Mouse (Mus musculus) hindbrain, embryonic 15.5 days (tissue): ENCODE data around the gene Tiam1. TPM values are rescaled to one million over a fixed set of nuclear protein-coding genes. Genes with fewer than 3 reads are reported as not detected.

ENCODE experiments used
- ATAC-seq: fragments of 200-750 bp; cut with Nextera tagmentation; 2 replicates; pipeline ENCODE4 v1.8.0; 2017; ENCODE audit warnings: low read depth, moderate number of reproducible peaks, moderate TSS enrichment; ENCODE audit not compliant: low FRiP score
- H3K27ac ChIP-seq: fragments of 300-500 bp; sonication (generic); replicated peaks from 2 replicates; pipeline ENCODE4 v1.5.1; 2015; ENCODE audit warnings: mild to moderate bottlenecking, inconsistent platforms
- H3K27me3 ChIP-seq: fragments of 300-500 bp; sonication (generic); 2 replicates; pipeline ENCODE4 v1.6.1; 2015; ENCODE audit warnings: control low read depth, inconsistent platforms
- H3K36me3 ChIP-seq: fragments of 300-500 bp; sonication (generic); 2 replicates; pipeline ENCODE4 v1.6.1; 2015; ENCODE audit warnings: control low read depth, inconsistent platforms
- H3K4me1 ChIP-seq: fragments of 300-500 bp; sonication (generic); replicated peaks from 2 replicates; pipeline ENCODE4 v1.6.1; 2015; ENCODE audit warnings: control low read depth, inconsistent platforms
- H3K4me2 ChIP-seq: fragments of 300-500 bp; sonication (generic); 2 replicates; pipeline ENCODE4 v1.6.1; 2015; ENCODE audit warnings: moderate library complexity, mild to moderate bottlenecking, inconsistent platforms
- H3K4me3 ChIP-seq: fragments of 300-500 bp; sonication (generic); 2 replicates; pipeline ENCODE4 v1.5.1; 2015; ENCODE audit warnings: mild to moderate bottlenecking, inconsistent platforms
- H3K9ac ChIP-seq: fragments of 300-500 bp; sonication (generic); 2 replicates; pipeline ENCODE4 v1.6.1; 2015; ENCODE audit warnings: inconsistent platforms
- H3K9me3 ChIP-seq: fragments of 300-500 bp; sonication (generic); 2 replicates; pipeline ENCODE4 v1.6.1; 2016; ENCODE audit warnings: control low read depth, inconsistent platforms
- WGBS: fragments of 180-500 bp; shearing (Covaris S2); methylation state at CpG from one replicate; pipeline ENCODE4 v1.1.7; 2015; 5-methylcytosine and 5-hydroxymethylcytosine counted together
- polyA plus RNA-seq: library from polyadenylated mRNA; unstranded; fragments of >200 nt; fragmentation: Nextera tagmentation; extraction: Ambion mirVana; gene quantifications from 2 replicates; pipeline ENCODE4 v1.2.1, GENCODE M21; 2015

Gene Tiam1
- polyA plus RNA-seq, 1 experiment from 2014 or later: 23.8 TPM

DNA sequence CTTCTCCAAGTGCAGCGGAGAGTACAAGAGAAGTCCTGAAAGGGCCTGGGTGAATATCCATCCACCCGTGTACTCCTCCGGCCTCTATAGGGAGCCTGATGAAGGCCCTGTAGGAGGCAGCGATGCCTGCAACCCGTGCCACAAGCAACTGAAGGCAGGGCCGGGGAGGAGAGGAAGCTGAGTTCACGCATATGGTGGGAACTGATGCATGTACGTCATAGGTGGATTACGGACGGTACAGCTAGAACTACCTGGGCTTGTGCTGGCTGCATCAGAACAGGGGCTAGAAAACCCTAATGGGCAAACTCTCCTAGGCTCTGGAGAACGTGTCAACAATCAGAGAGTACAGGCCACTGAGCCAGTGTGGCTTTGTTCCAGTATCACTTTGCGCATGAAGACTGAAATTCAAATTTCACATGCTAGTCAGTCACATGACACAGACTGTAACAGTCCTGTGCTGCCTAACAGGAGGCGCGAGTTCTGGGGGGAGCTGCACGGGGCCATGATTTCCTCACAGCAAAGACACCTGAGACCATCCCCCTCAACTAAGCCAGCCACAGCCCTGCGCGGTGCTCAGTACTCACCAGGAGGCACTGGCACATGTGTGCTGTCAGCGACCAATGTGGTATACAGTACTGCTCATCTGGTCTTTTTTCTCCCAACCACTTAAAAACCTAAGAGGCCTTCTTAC, 156.8 kb downstream of the Tiam1 start:
- WGBS: 62% methylated on average over 18 of the region's 18 CpGs
- ATAC-seq: peak; percentile 43; the same call in 1 of the 2 replicates
- Histone ChIP-seq H3K9ac (no peak overlapping the region), H3K36me3 (no peaks in the 10 kb centered on the region), H3K4me2 (no peak overlapping the region), H3K4me1 (peaks cover 10% of the 10 kb centered on the region), H3K27ac (no peak overlapping the region; the same call in 1 of the 2 replicates), H3K9me3 (no peaks in the 10 kb centered on the region), H3K27me3 (no peaks in the 10 kb centered on the region), H3K4me3 (no peak overlapping the region)

DNA sequence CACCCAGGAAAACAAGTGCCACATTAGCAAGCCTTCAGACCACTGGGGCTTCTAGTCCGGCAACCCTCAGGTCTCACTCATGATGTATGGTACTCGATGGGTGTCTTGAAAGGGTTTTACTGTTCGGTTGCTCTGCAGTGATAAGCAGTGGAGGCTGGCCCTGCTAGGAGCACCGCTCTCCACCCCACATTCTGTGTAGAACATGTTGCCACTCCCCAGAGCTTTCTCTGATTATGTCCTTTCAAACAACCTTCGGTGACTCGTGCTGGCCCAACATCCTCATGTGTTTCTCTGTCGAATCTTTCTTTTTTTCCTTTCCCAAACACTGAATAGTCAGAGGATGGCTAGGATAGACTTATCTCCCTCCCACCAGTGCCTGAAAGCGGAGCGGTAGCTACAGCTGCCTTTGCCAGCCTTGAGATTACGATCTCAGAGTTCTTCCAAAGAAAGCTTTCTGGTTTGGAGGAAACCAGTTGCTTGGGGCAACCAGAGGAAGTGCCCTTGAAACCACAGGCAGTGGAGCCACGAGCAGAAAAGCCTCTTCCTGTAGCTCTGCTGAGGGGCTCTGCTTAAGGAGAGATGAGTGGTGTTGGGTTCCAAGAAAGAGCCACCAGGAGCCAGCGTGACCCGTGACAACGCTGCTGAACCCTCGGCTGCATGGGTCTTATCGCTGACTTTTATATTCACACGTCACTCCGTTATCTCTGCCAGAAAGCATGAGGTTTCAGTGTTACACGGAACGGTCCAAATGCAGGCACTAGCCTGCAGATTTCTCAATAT, 157.7 kb downstream of the Tiam1 start:
- H3K4me2 ChIP-seq: no peak overlapping the region
- H3K4me3 ChIP-seq: no peak overlapping the region
- 75% methylated on average over 20 of the region's 20 CpGs for WGBS
- no peaks in the 10 kb centered on the region for H3K27me3 ChIP-seq
- no peak for ATAC-seq
- no peaks in the 10 kb centered on the region for H3K36me3 ChIP-seq
- H3K9me3 ChIP-seq: no peaks in the 10 kb centered on the region
- H3K9ac ChIP-seq: no peak overlapping the region
- peaks cover 10% of the 10 kb centered on the region for H3K4me1 ChIP-seq
- no peak overlapping the region; the same call in 1 of the 2 replicates for H3K27ac ChIP-seq

DNA sequence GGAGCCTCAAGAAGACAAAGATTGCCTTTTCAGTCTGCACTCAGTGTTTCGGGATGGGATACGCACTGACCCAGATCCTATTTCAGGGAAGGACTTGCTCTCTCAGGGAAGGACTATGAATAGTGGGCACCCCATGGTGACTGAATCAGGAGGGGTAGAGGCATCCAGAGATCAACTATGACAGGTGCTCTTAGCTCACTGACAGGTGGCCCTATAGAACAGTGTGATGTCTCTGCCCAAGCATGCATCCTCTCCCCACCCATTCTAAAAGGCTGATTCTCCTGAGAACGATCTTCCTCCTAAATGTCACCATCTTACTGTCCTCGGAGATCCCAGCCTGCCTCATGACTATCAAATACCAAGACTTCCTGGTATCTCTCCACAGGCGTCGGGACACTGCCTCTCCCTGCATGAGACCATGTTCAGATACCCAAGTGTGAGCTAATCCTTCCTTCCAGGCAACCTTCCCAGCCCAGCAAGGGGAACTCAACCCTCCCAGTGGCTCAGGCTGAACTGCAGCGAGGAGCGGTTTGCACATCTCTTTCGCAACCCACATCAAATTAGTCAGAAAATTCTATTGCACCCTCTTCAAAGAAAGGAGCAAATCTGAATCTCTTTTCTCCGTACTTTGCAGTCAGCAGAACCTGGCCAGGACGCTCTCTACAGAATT, 163.4 kb downstream of the Tiam1 start:
- 88% methylated on average over 11 of the region's 11 CpGs for WGBS
- Histone ChIP-seq H3K27ac (no peak overlapping the region), H3K4me1 (no peaks in the 10 kb centered on the region), H3K36me3 (no peaks in the 10 kb centered on the region), H3K4me3 (no peak overlapping the region), H3K4me2 (no peak overlapping the region), H3K9ac (no peak overlapping the region), H3K9me3 (no peaks in the 10 kb centered on the region), H3K27me3 (no peaks in the 10 kb centered on the region)
- ATAC-seq: no peak

DNA sequence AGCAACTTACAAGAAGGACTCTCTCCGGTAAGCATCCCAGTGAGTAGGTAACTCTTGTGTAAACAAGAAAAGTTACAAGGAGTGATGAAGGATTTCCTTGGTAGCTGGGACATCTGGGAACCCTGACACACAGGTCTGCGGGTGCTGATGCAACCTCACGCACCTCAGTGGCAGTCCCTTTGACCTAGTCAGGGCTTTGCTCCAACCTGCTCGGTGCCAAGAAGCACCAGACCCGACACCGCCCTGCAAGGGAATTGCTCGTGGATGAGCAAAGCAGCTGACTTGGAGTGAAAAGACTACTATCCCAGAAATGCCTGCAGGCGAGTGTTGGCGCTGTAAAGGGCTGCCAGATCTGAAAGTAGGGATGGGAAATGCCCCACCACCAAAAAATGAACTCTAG, 168.1 kb downstream of the Tiam1 start:
- Histone ChIP-seq H3K4me2 (no peak overlapping the region), H3K9ac (no peak overlapping the region), H3K9me3 (no peaks in the 10 kb centered on the region), H3K4me3 (no peak overlapping the region), H3K27ac (no peak overlapping the region), H3K27me3 (no peaks in the 10 kb centered on the region), H3K36me3 (no peaks in the 10 kb centered on the region), H3K4me1 (no peaks in the 10 kb centered on the region)
- no peak for ATAC-seq
- WGBS: 92% methylated on average over 9 of the region's 9 CpGs

DNA sequence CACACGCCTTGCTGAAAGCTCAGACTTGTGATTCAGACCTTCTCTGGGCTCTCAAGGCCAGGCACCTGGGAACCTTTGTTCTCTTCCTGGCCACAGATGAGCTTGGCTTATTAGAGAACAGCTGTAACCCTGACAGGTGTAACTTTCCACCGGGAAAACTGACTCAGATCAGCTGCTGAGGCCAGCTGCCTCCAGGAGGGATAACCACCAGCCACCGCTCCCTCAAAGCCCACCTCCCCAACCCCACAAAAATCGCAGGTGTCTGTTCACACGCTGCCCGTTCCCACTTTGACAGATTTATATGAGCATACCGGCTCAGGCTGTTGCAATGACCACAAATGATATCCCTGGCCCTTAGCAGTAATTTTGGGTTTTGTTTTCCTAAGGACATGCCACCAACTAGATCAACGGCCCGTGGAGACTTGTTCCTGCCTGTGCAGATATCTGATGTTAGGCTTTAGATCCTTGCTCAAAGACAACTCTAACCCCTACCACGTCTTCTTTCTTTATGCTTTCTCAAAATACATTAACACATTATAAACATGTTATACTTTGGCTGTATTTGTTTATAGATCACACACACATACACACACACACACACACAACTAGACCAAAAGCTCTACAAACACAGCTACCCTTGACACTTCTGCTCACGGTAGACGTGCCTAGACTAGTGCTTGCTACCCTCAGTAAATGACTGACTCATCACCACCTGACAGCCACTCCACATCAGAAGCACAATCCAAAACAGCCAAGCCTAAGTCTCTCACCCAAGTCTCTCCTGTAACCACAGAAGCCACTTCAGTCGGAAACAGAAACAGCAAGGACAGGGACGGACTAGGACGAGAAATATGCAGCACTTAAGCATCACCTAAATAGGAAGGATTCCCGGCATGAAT, 169.5 kb downstream of the Tiam1 start:
- Histone ChIP-seq H3K27me3 (no peaks in the 10 kb centered on the region), H3K4me2 (no peak overlapping the region), H3K4me3 (no peak overlapping the region), H3K4me1 (no peaks in the 10 kb centered on the region), H3K9me3 (no peaks in the 10 kb centered on the region), H3K9ac (no peak overlapping the region), H3K27ac (no peak overlapping the region), H3K36me3 (no peaks in the 10 kb centered on the region)
- ATAC-seq: no peak
- 91% methylated on average over 16 of the region's 16 CpGs for WGBS

DNA sequence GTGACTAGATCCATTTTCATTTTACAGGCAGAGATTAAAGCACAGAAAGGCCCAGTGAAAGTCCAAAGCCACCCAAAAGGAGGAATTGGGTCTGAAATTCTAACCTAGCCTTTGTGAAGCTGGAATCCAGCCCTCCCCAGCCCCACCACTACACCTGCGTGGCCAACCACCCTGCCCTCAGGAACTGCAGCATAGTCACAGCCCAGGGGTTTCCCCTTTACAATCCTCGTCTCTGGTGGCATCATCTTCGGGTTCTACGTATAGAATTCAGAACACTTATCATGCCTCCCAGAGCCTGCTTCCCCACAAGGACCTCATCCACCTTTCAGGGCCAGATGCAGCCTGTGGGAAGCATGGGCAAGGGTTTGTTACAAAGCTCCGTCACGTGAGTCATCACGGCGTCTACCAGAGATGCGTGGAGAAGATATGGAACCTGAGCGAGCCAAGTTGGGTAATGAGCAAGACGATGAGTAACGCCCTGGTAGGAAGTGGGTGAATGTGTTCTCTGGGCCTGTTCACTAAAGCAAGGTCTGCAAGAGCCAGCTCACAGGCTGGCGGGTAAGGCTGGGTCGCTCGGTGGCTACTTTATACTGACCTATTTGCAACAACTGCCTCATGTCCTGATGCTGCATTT, 170.6 kb downstream of the Tiam1 start:
- Histone ChIP-seq H3K27me3 (no peaks in the 10 kb centered on the region), H3K4me3 (no peak overlapping the region), H3K4me1 (0 out of 2 replicates have a peak, but pooled peaks cover 5% of the 10 kb centered on the region), H3K9me3 (no peaks in the 10 kb centered on the region), H3K9ac (no peak overlapping the region), H3K36me3 (no peaks in the 10 kb centered on the region), H3K4me2 (no peak overlapping the region), H3K27ac (no peak overlapping the region)
- 95% methylated on average over 15 of the region's 15 CpGs for WGBS
- ATAC-seq: no peak

DNA sequence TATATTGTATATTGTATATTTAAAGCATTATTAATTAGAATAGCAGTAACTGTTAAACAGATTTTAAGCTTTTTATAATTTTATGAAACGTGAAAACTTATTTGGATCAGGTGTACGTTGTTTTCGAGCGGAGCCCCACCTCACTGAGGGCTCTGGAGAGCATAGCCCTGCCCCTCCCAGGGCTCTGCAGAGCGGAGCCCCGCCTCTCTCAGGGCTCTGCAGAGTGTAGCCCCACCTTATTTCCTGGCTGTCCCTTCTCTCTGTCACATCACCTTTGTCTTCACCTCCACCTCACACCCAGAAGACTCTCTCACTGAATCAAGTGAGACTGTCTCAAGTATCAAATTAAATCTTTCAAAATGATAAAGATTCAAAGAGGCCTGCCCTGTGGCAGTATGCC, 171.6 kb downstream of the Tiam1 start:
- H3K36me3 ChIP-seq: no peaks in the 10 kb centered on the region
- H3K4me3 ChIP-seq: no peak overlapping the region
- WGBS: 97% methylated on average over 6 of the region's 6 CpGs
- H3K27me3 ChIP-seq: no peaks in the 10 kb centered on the region
- H3K9me3 ChIP-seq: no peaks in the 10 kb centered on the region
- no peak overlapping the region for H3K4me2 ChIP-seq
- H3K4me1 ChIP-seq: 0 out of 2 replicates have a peak, but pooled peaks cover 5% of the 10 kb centered on the region
- ATAC-seq: no peak; the same call in 1 of the 2 replicates
- no peak overlapping the region for H3K27ac ChIP-seq
- H3K9ac ChIP-seq: no peak overlapping the region

DNA sequence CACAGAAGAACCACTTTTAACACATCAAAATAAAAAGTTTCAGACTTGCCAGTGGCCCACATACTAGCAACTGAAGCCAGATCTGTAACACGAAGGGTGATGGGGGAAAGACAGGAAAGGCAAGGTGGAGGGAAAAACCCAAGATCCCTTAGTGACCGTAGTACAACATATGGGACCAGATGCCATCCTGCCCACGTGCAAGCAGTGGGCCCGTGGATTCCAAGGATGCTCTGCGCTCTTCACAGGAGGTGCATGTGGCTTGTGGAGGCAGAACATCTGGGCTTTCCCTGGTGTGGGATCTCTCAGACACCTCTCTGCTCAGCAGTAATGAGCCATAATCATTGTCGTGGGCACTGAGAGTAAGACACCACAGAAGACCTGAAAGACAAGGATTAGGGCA, 175.5 kb downstream of the Tiam1 start:
- 79% methylated on average over 6 of the region's 6 CpGs for WGBS
- Histone ChIP-seq H3K4me2 (no peak overlapping the region), H3K4me1 (0 out of 2 replicates have a peak, but pooled peaks cover 5% of the 10 kb centered on the region), H3K9me3 (no peaks in the 10 kb centered on the region), H3K27ac (no peak overlapping the region), H3K9ac (no peak overlapping the region), H3K27me3 (no peaks in the 10 kb centered on the region), H3K4me3 (no peak overlapping the region), H3K36me3 (no peaks in the 10 kb centered on the region)
- ATAC-seq: no peak

DNA sequence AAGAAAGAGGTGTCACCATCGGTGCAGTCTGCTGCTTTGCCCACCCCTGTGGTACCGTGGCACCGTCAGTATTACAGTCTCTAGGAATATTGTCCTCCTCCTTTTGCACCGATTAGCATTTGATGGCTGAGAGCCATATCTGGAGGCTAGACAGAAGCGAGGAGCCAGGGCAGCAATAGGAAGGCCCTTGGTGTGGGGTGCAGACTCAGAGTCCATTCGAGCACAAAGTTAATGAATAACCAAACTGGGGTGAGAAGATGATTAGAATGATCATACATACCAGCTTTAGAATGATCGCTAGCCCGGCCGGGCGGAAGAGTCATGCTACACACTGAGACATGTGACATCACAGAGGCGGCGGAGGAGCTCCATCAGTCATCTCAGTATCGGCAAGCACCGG, 180.7 kb downstream of the Tiam1 start:
- H3K27me3 ChIP-seq: no peaks in the 10 kb centered on the region
- WGBS: 90% methylated on average over 14 of the region's 14 CpGs
- H3K4me1 ChIP-seq: peaks cover 25% of the 10 kb centered on the region
- H3K27ac ChIP-seq: no peak overlapping the region
- H3K36me3 ChIP-seq: no peaks in the 10 kb centered on the region
- no peak overlapping the region for H3K4me3 ChIP-seq
- no peaks in the 10 kb centered on the region for H3K9me3 ChIP-seq
- H3K9ac ChIP-seq: no peak overlapping the region
- H3K4me2 ChIP-seq: no peak overlapping the region
- ATAC-seq: no peak

DNA sequence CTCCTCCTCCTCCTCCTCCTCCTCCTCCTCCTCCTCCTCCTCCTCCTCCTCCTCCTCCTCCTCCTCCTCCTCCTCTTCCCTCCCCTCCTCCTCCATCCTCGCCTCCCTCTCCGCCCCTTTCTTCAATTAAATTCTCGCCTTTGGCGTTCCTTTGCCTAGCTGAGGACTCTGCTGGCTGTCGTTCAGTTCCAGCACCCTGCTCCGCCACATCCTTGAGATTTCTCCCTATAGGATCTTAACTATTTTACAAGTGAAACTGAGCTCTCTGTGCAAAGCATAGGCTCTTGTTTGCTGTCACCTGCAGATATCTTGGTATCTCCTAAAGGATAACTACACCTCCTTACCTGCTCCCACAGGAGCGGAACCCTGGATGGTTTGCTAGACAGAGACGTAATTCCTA, 182.7 kb downstream of the Tiam1 start:
- Histone ChIP-seq H3K4me3 (peak overlapping the region; percentile 36), H3K4me2 (peak overlapping the region; percentile 69), H3K9me3 (no peaks in the 10 kb centered on the region), H3K36me3 (no peaks in the 10 kb centered on the region), H3K9ac (no peak overlapping the region), H3K4me1 (peaks cover 28% of the 10 kb centered on the region), H3K27ac (no peak overlapping the region), H3K27me3 (no peaks in the 10 kb centered on the region)
- no peak for ATAC-seq
- 24% methylated on average over 6 of the region's 8 CpGs for WGBS
